Mouse (Mus musculus): ENCODE data around the gene Trim24.
A peak's percentile ranks its signal among the peaks of the same experiment; 100 is the strongest.
"Not testable (repeated sequence)": the region's sequence is repeated elsewhere in the genome, so short reads cannot be mapped to it uniquely, and the experiment has no call there.

Gene Trim24

GRCm38 (mm10) chr6:37870245-37871136, at the start of gene Trim24:
TSS of gene Trim24 (plus strand) at chr6:37870811.
- DNase-seq (ENCODE audit: low spot score in 2 of 2) = peak; percentile 87 to 91

GRCm38 (mm10) chr6:37821531-37822051, 49.0 kb upstream of the Trim24 start:
- DNase-seq (ENCODE audit: low spot score in 2 of 2) = no peak

GRCm38 (mm10) chr6:37822390-37822789, 48.2 kb upstream of the Trim24 start:
- DNase-seq (ENCODE audit: low spot score in 2 of 2) = no peak

GRCm38 (mm10) chr6:37823731-37824130, 46.9 kb upstream of the Trim24 start:
- DNase-seq (ENCODE audit: low spot score in 2 of 2) = no peak

- DNase-seq (ENCODE audit: low spot score in 2 of 2) = not testable (repeated sequence)
Measured at GRCm38 (mm10) chr6:37825331-37826115, 45.1 kb upstream of the Trim24 start.

- DNase-seq (ENCODE audit: low spot score in 2 of 2) = no peak
Measured at GRCm38 (mm10) chr6:37828955-37829354, 41.7 kb upstream of the Trim24 start.

- no peak for DNase-seq (ENCODE audit: low spot score in 2 of 2)
Measured at GRCm38 (mm10) chr6:37829631-37830030, 41.0 kb upstream of the Trim24 start.

- no peak for DNase-seq (ENCODE audit: low spot score in 2 of 2)
Measured at GRCm38 (mm10) chr6:37833691-37834090, 36.9 kb upstream of the Trim24 start.

GRCm38 (mm10) chr6:37836951-37837565, 33.6 kb upstream of the Trim24 start:
- DNase-seq (ENCODE audit: low spot score in 2 of 2) = not testable (repeated sequence)

GRCm38 (mm10) chr6:37842779-37843605, 27.6 kb upstream of the Trim24 start:
- DNase-seq (ENCODE audit: low spot score in 2 of 2) = no peak

- no peak for DNase-seq (ENCODE audit: low spot score in 2 of 2)
Measured at GRCm38 (mm10) chr6:37843647-37844273, 26.9 kb upstream of the Trim24 start.

- not testable (repeated sequence) for DNase-seq (ENCODE audit: low spot score in 2 of 2)
Measured at GRCm38 (mm10) chr6:37844947-37845346, 25.7 kb upstream of the Trim24 start.

- not testable (repeated sequence) for DNase-seq (ENCODE audit: low spot score in 2 of 2)
Measured at GRCm38 (mm10) chr6:37847531-37847930, 23.1 kb upstream of the Trim24 start.

GRCm38 (mm10) chr6:37851352-37851751, 19.3 kb upstream of the Trim24 start:
- DNase-seq (ENCODE audit: low spot score in 2 of 2) = no peak

GRCm38 (mm10) chr6:37853289-37853688, 17.3 kb upstream of the Trim24 start:
- DNase-seq (ENCODE audit: low spot score in 2 of 2) = no peak

GRCm38 (mm10) chr6:37855384-37855783, 15.2 kb upstream of the Trim24 start:
- no peak for DNase-seq (ENCODE audit: low spot score in 2 of 2)

GRCm38 (mm10) chr6:37856300-37856699, 14.3 kb upstream of the Trim24 start:
- DNase-seq (ENCODE audit: low spot score in 2 of 2) = not testable (repeated sequence)

GRCm38 (mm10) chr6:37857196-37857874, 13.3 kb upstream of the Trim24 start:
- DNase-seq (ENCODE audit: low spot score in 2 of 2) = no peak

GRCm38 (mm10) chr6:37858126-37858525, 12.5 kb upstream of the Trim24 start:
- no peak for DNase-seq (ENCODE audit: low spot score in 2 of 2)

- DNase-seq (ENCODE audit: low spot score in 2 of 2) = no peak
Measured at GRCm38 (mm10) chr6:37862893-37863292, 7.7 kb upstream of the Trim24 start.

Data from frontal cortex, postnatal 36 days (tissue).